Mouse (Mus musculus): ENCODE measurements around the gene Slc52a3. TPM values are rescaled to one million over a fixed set of nuclear protein-coding genes. Genes with fewer than 3 reads are reported as not detected.

Slc52a3 gene
- polyA plus RNA-seq, 1 experiment from 2014 or later, result 0.55 TPM

DNA sequence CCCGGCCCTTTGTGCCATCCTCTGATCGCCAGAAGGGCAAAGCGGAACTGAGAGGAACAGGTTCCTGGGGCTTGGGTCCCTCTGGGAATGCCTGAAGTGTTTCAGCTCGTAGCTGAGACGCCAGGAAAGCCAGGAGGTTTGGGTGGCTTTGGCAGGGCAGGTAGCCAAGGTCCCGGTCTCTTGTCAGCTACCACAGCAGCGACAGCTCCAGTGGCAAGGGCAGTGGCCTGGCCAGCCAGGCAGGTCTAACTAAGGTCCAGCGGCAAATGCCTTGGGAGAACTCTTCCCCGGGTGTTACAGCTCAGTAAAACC is 60.9 kb downstream of the Slc52a3 start:
- no peak overlapping the region; the same call in 1 of the 2 replicates for H3K9ac ChIP-seq (replicated peaks)

More for the DNA sequence above, 60.9 kb downstream of the Slc52a3 start:
- ATAC-seq, result no peak
- no peak overlapping the region for H3K4me2 ChIP-seq (replicated peaks)
- no peaks in the 10 kb centered on the region for H3K9me3 ChIP-seq
- H3K4me3 ChIP-seq (replicated peaks), result no peak overlapping the region
- H3K4me1 ChIP-seq (replicated peaks), result peaks cover 35% of the 10 kb centered on the region
- H3K27me3 ChIP-seq, result peaks cover 6% of the 10 kb centered on the region
- peak overlapping the region; percentile 76 for H3K27ac ChIP-seq
- H3K36me3 ChIP-seq, result no peaks in the 10 kb centered on the region
- 70% methylated on average over 9 of the region's 9 CpGs for WGBS

MicroRNAs within 50 kb of the gene (microRNA counts, 519-probe panel; counts per million panel counts)
- microRNA mmu-miR-1953, result 110 counts per million, percentile 56 among the panel's probes with 10 or more counts

Small RNA genes lying within 50 kb of the gene (microRNA-seq; reads per million reads assigned to microRNA genes)
- 1.6 reads per million for gene Mir1953

Other genes starting within 250 kb of the Slc52a3 start
- 0.07 and 0.08 TPM in 2 replicates for gene Rspo4, start 153.6 kb upstream of the Slc52a3 start, polyA plus RNA-seq (2015; fragmentation: Nextera tagmentation; extraction: Ambion mirVana)
- gene Angpt4, start 85.3 kb upstream of the Slc52a3 start, polyA plus RNA-seq (2015; fragmentation: Nextera tagmentation; extraction: Ambion mirVana), result 0.10 and 0.11 TPM in 2 replicates
- gene Fam110a, start 16.3 kb upstream of the Slc52a3 start, polyA plus RNA-seq (2015; fragmentation: Nextera tagmentation; extraction: Ambion mirVana), result 97.0 and 97.3 TPM in 2 replicates
- gene Scrt2, start 85.0 kb downstream of the Slc52a3 start, polyA plus RNA-seq (2015; fragmentation: Nextera tagmentation; extraction: Ambion mirVana), result 16.3 and 20.0 TPM in 2 replicates
- 13.4 and 14.9 TPM in 2 replicates for gene Srxn1, start 109.0 kb downstream of the Slc52a3 start, polyA plus RNA-seq (2015; fragmentation: Nextera tagmentation; extraction: Ambion mirVana)
- 1.0 and 1.8 TPM in 2 replicates for gene Tcf15, start 147.1 kb downstream of the Slc52a3 start, polyA plus RNA-seq (2015; fragmentation: Nextera tagmentation; extraction: Ambion mirVana)
- gene Csnk2a1, start 230.3 kb downstream of the Slc52a3 start, polyA plus RNA-seq (2015; fragmentation: Nextera tagmentation; extraction: Ambion mirVana), result 125 and 142 TPM in 2 replicates